Mouse (Mus musculus) intestine, postnatal 0 days (tissue): ENCODE results near the gene Pip4p1. TPM values are rescaled to one million over a fixed set of nuclear protein-coding genes. Genes with fewer than 3 reads are reported as not detected.
A peak's percentile ranks its signal among the peaks of the same experiment; 100 is the strongest.
"Not testable (repeated sequence)": the region's sequence is repeated elsewhere in the genome, so short reads cannot be mapped to it uniquely, and the experiment has no call there.

Experiments used
- ATAC-seq: fragments of 200-750 bp; cut with Nextera tagmentation; 2 replicates; pipeline ENCODE4 v1.8.0; 2017; ENCODE audit warnings: mild to moderate bottlenecking, moderate TSS enrichment, moderate library complexity
- H3K27ac ChIP-seq: fragments of 300-500 bp; sonication (generic); 2 replicates; pipeline ENCODE4 v1.5.1; 2014; ENCODE audit warnings: mild to moderate bottlenecking, low read depth, low read length, moderate library complexity
- H3K27me3 ChIP-seq: fragments of 300-500 bp; sonication (generic); replicated peaks from 2 replicates; pipeline ENCODE4 v1.6.1; 2014; ENCODE audit warnings: low read length, mixed read lengths; ENCODE audit not compliant: control insufficient read depth, insufficient read depth
- H3K36me3 ChIP-seq: fragments of 300-500 bp; sonication (generic); 2 replicates; pipeline ENCODE4 v1.6.1; 2014; ENCODE audit warnings: mild to moderate bottlenecking, moderate library complexity; ENCODE audit not compliant: control insufficient read depth, insufficient read depth
- H3K4me1 ChIP-seq: fragments of 300-500 bp; sonication (generic); replicated peaks from 2 replicates; pipeline ENCODE4 v1.6.1; 2014; ENCODE audit warnings: antibody characterized with exemption, low read length, mixed read lengths; ENCODE audit not compliant: control insufficient read depth, insufficient read depth
- H3K4me2 ChIP-seq: fragments of 300-500 bp; sonication (generic); replicated peaks from 2 replicates; pipeline ENCODE4 v1.6.1; 2014; ENCODE audit warnings: low read depth, mild to moderate bottlenecking, moderate library complexity
- H3K4me3 ChIP-seq: fragments of 300-500 bp; sonication (generic); 2 replicates; pipeline ENCODE4 v1.5.1; 2014; ENCODE audit warnings: low read depth, low read length
- H3K9ac ChIP-seq: fragments of 300-500 bp; sonication (generic); 2 replicates; pipeline ENCODE4 v1.6.1; 2014; ENCODE audit warnings: mild to moderate bottlenecking, low read depth, low read length
- H3K9me3 ChIP-seq: fragments of 300-500 bp; sonication (generic); 2 replicates; pipeline ENCODE4 v1.6.1; 2016; ENCODE audit warnings: mixed run types; ENCODE audit not compliant: control insufficient read depth
- CTCF ChIP-seq: sonication (generic); IDR thresholded peaks from 2 replicates; pipeline ENCODE4 v1.5.1; 2016; ENCODE audit warnings: low read depth, mild to moderate bottlenecking, control low read depth, antibody characterized with exemption, moderate library complexity
- WGBS: fragments of 180-500 bp; shearing (Covaris S2); extraction: QIAGEN DNeasy Blood & Tissue Kit; methylation state at CpG from one replicate; pipeline ENCODE4 v1.1.7; 2014; 5-methylcytosine and 5-hydroxymethylcytosine counted together
- polyA plus RNA-seq: library from polyadenylated mRNA; unstranded; fragments of >200 nt; fragmentation: Nextera tagmentation; extraction: Ambion mirVana; gene quantifications from 2 replicates; pipeline ENCODE4 v1.2.1, GENCODE M21; 2015

Pip4p1 gene
- polyA plus RNA-seq, 1 experiment from 2014 or later, result 51.2 TPM

GRCm38 (mm10) chr14:50927366-50927765 lies 3.3 kb downstream of the Pip4p1 start:
- Histone ChIP-seq H3K27me3 (no peaks in the 10 kb centered on the region), H3K4me1 (0 out of 2 replicates have a peak, but pooled peaks cover 5% of the 10 kb centered on the region), H3K9ac (no peak overlapping the region), H3K4me3 (no peak overlapping the region), H3K27ac (no peak overlapping the region), H3K36me3 (peaks cover 30% of the 10 kb centered on the region), H3K4me2 (no peak overlapping the region), H3K9me3 (no peaks in the 10 kb centered on the region)
- ATAC-seq, result no peak
- TF ChIP-seq CTCF, result no peak
- 62% methylated on average over 3 of the region's 3 CpGs for WGBS

GRCm38 (mm10) chr14:50925111-50925920 lies 5.3 kb downstream of the Pip4p1 start:
- Histone ChIP-seq H3K27ac (peak overlapping the region; percentile 94), H3K36me3 (peaks cover 30% of the 10 kb centered on the region), H3K4me1 (no peaks in the 10 kb centered on the region), H3K4me2 (peak overlapping the region; percentile 96), H3K9me3 (no peaks in the 10 kb centered on the region), H3K9ac (peak overlapping the region; percentile 76), H3K27me3 (no peaks in the 10 kb centered on the region), H3K4me3 (peak overlapping the region; percentile 76)
- ATAC-seq, result peak; percentile 42
- no peak for TF ChIP-seq CTCF
- WGBS, result under 1% methylated on average over 32 of the region's 38 CpGs

- Histone ChIP-seq H3K9ac (peak within 1 kb of the TSS; percentile 76), H3K4me1 (no peaks in the 10 kb centered on the region), H3K27ac (peak within 1 kb of the TSS; percentile 94), H3K4me3 (peak within 1 kb of the TSS; percentile 76), H3K9me3 (no peaks in the 10 kb centered on the region), H3K36me3 (peaks cover 32% of the 10 kb centered on the region), H3K4me2 (peak within 1 kb of the TSS; percentile 96), H3K27me3 (no peaks in the 10 kb centered on the region)
- TF ChIP-seq CTCF, result no peak
- WGBS, result under 1% methylated on average over 57 of the region's 57 CpGs
- peak; percentile 95 for ATAC-seq
Observed at GRCm38 (mm10) chr14:50924281-50925064, 6.2 kb downstream of the Pip4p1 start, which contains the start of the genes Osgep and Apex1. Gene Osgep (minus strand): TSS chr14:50924893. Gene Apex1 (plus strand): TSS chr14:50924968.

GRCm38 (mm10) chr14:50923437-50923836 lies 7.2 kb downstream of the Pip4p1 start:
- not testable (repeated sequence) for H3K9ac ChIP-seq, H3K9me3 ChIP-seq, H3K27ac ChIP-seq, ATAC-seq, H3K27me3 ChIP-seq, H3K4me1 ChIP-seq
- H3K4me3 ChIP-seq, result peak overlapping the region; percentile 76
- peak overlapping the region; percentile 96 for H3K4me2 ChIP-seq
- 63% methylated on average over 1 of the region's 1 CpGs for WGBS
- H3K36me3 ChIP-seq, result peaks cover 25% of the 10 kb centered on the region

- Histone ChIP-seq H3K4me1 (no peaks in the 10 kb centered on the region), H3K4me2 (no peak overlapping the region), H3K27ac (no peak overlapping the region), H3K27me3 (no peaks in the 10 kb centered on the region), H3K9ac (no peak overlapping the region), H3K4me3 (no peak overlapping the region), H3K9me3 (no peaks in the 10 kb centered on the region), H3K36me3 (peaks cover 39% of the 10 kb centered on the region)
- no peak for TF ChIP-seq CTCF
- WGBS, result 53% methylated on average over 3 of the region's 3 CpGs
- ATAC-seq, result no peak
Observed at GRCm38 (mm10) chr14:50911356-50911755, 19.3 kb downstream of the Pip4p1 start.

- Histone ChIP-seq H3K4me1 (no peaks in the 10 kb centered on the region), H3K9ac (no peak overlapping the region), H3K4me3 (no peak overlapping the region), H3K4me2 (no peak overlapping the region), H3K27ac (no peak overlapping the region), H3K36me3 (peaks cover 16% of the 10 kb centered on the region), H3K9me3 (no peaks in the 10 kb centered on the region), H3K27me3 (no peaks in the 10 kb centered on the region)
- no peak for TF ChIP-seq CTCF
- 63% methylated on average over 4 of the region's 4 CpGs for WGBS
- ATAC-seq, result no peak
Observed at GRCm38 (mm10) chr14:50908126-50908525, 22.5 kb downstream of the Pip4p1 start.

GRCm38 (mm10) chr14:50905327-50905726 lies 25.3 kb downstream of the Pip4p1 start:
- H3K27me3 ChIP-seq, H3K4me3 ChIP-seq, H3K4me1 ChIP-seq, H3K27ac ChIP-seq, H3K9ac ChIP-seq, H3K9me3 ChIP-seq, H3K36me3 ChIP-seq, ATAC-seq, H3K4me2 ChIP-seq: not testable (repeated sequence)
